Mouse (Mus musculus) forebrain, embryonic 16.5 days (tissue): ENCODE results near the gene Ccnl2. TPM values are rescaled to one million over a fixed set of nuclear protein-coding genes. Genes with fewer than 3 reads are reported as not detected.

Experiments
- ATAC-seq: fragments of 200-750 bp; cut with Nextera tagmentation; 2 replicates; pipeline ENCODE4 v1.8.0; 2017; ENCODE audit warnings: mild to moderate bottlenecking, moderate library complexity
- H3K27ac ChIP-seq: fragments of 300-500 bp; sonication (generic); 2 replicates; pipeline ENCODE4 v1.5.1; 2014; ENCODE audit warnings: low read length, control low read depth
- H3K27me3 ChIP-seq: fragments of 300-500 bp; sonication (generic); replicated peaks from 2 replicates; pipeline ENCODE4 v1.6.1; 2014; ENCODE audit warnings: low read length; ENCODE audit not compliant: control insufficient read depth, insufficient read depth
- H3K36me3 ChIP-seq: fragments of 300-500 bp; sonication (generic); 2 replicates; pipeline ENCODE4 v1.6.1; 2014; ENCODE audit not compliant: control insufficient read depth, insufficient read depth
- H3K4me1 ChIP-seq: fragments of 300-500 bp; sonication (generic); replicated peaks from 2 replicates; pipeline ENCODE4 v1.6.1; 2014; ENCODE audit warnings: low read length; ENCODE audit not compliant: control insufficient read depth, insufficient read depth
- H3K4me2 ChIP-seq: fragments of 300-500 bp; sonication (generic); 2 replicates; pipeline ENCODE4 v1.6.1; 2014; ENCODE audit warnings: mild to moderate bottlenecking, low read length, control low read depth
- H3K4me3 ChIP-seq: fragments of 300-500 bp; sonication (generic); replicated peaks from 2 replicates; pipeline ENCODE4 v1.5.1; 2014; ENCODE audit warnings: mild to moderate bottlenecking, low read length, control low read depth
- H3K9ac ChIP-seq: fragments of 300-500 bp; sonication (generic); replicated peaks from 2 replicates; pipeline ENCODE4 v1.6.1; 2014; ENCODE audit warnings: low read depth, low read length, control low read depth
- H3K9me3 ChIP-seq: fragments of 300-500 bp; sonication (generic); 2 replicates; pipeline ENCODE4 v1.6.1; 2016; ENCODE audit warnings: low read length; ENCODE audit not compliant: control insufficient read depth
- WGBS: fragments of 180-500 bp; shearing (Covaris S2); extraction: QIAGEN DNeasy Blood & Tissue Kit; methylation state at CpG from one replicate; pipeline ENCODE4 v1.1.7; 2014; 5-methylcytosine and 5-hydroxymethylcytosine counted together
- polyA plus RNA-seq: library from polyadenylated mRNA; unstranded; fragments of >200 nt; fragmentation: Nextera tagmentation; extraction: Ambion mirVana; gene quantifications from 2 replicates; pipeline ENCODE4 v1.2.1, GENCODE M21; 2015

Ccnl2 gene
- polyA plus RNA-seq, 1 experiment from 2014 or later: 188 TPM

DNA sequence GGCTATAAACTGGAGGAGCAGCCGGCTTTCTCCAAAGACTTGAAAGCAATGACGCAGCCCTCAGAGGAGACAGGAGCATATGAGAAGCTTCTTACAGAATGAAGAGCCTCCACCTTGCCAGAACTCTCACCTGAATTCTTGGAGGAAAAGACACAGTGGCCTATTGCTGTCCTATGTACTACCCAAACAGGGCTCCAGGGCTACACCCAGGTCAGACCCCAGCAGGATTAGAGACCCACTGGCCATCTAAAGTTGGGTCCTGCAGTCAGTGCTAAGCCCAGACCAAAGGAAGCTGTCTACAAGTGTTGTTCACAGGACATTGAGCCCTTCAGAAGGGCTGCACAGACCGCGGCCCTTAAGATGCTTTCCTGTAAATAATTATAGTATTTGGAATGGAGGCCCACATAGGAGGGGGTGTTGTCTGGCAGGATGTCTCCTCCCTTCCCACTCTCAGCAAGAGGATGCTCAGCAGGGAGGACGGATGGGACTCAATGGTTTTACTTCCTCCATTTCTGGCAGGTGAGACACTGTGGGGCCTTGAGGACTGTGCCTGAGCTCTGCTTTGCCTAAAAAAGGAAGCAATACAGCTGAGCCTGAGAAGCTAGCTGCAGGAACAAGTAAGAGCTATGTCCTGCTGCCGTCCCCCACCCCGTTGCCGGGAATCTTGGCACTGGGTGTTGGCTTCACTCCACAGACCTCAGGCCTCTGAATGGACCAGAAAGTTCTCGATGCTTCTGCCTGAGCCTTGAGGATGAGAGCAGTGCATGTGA, 37.1 kb upstream of the Ccnl2 start:
- Histone ChIP-seq H3K4me2 (peak overlapping the region; percentile 59), H3K36me3 (no peaks in the 10 kb centered on the region), H3K27ac (peak overlapping the region; percentile 29; the same call in 1 of the 2 replicates), H3K4me3 (peak overlapping the region; percentile 41), H3K9ac (peak overlapping the region; percentile 51), H3K4me1 (peaks cover 23% of the 10 kb centered on the region), H3K27me3 (peaks cover 8% of the 10 kb centered on the region), H3K9me3 (no peaks in the 10 kb centered on the region)
- ATAC-seq: no peak
- WGBS: 48% methylated on average over 9 of the region's 9 CpGs

DNA sequence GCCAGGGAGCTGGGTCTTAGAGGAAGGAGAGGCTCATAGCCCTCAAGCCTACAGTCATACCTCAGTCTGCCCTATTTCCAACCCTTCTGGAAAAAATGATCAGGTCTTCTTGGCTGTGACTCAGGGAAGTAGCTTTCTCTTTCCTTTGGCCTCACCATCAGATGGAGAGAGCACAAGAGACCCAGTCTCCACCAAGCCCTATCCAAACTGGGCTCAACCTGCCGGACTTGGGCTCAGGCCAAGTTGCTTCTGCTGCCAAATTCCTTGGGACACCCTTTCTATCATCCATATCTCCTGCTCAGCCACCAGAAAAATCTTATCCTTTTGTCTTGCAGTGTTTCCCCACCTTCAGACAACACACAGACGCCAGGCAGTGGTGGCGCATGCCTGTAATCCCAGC, 36.4 kb upstream of the Ccnl2 start:
- peaks cover 8% of the 10 kb centered on the region for H3K27me3 ChIP-seq
- peak overlapping the region; percentile 33 for H3K27ac ChIP-seq
- no peak overlapping the region for H3K4me3 ChIP-seq
- no peak for ATAC-seq
- no peaks in the 10 kb centered on the region for H3K9me3 ChIP-seq
- whole genome bisulfite sequencing: 73% methylated on average over 3 of the region's 3 CpGs
- no peak overlapping the region for H3K4me2 ChIP-seq
- H3K4me1 ChIP-seq: peaks cover 19% of the 10 kb centered on the region
- H3K36me3 ChIP-seq: no peaks in the 10 kb centered on the region
- H3K9ac ChIP-seq: no peak overlapping the region

DNA sequence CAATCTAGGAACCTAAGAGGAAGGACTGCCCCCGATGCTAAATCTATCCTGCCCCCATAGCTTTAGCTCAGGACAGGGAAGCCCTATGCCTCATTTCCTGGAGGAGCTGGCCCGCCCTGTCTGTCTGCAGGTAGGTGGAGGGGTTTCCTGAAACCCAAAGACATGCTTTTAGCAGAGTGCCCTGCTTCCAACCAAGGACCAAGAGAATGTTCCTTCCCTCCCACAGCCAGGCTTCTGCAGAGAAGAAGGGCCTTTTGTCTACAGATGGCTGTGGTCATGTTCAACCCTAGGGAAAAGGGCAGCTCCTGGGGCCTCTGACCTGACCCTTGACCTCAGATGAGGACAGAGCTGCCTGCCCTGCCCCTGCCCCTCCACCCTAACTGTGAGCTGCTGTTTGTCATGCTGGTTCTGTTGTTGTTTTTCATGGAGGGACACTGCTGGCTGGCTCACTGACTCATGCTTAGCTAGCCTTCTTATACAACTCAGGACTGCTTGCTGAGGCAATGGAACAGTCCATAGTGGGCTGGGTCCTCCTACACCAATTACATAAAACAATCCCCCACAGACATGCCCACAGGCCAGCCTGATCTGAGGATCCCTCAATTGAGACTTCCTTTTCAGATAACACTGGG, 35.5 kb upstream of the Ccnl2 start:
- no peak overlapping the region for H3K4me3 ChIP-seq
- no peak overlapping the region for H3K9ac ChIP-seq
- WGBS: 63% methylated on average over 2 of the region's 2 CpGs
- no peak overlapping the region for H3K4me2 ChIP-seq
- no peak overlapping the region for H3K27ac ChIP-seq
- H3K9me3 ChIP-seq: no peaks in the 10 kb centered on the region
- no peaks in the 10 kb centered on the region for H3K36me3 ChIP-seq
- no peak for ATAC-seq
- peaks cover 8% of the 10 kb centered on the region for H3K27me3 ChIP-seq
- H3K4me1 ChIP-seq: peaks cover 19% of the 10 kb centered on the region

DNA sequence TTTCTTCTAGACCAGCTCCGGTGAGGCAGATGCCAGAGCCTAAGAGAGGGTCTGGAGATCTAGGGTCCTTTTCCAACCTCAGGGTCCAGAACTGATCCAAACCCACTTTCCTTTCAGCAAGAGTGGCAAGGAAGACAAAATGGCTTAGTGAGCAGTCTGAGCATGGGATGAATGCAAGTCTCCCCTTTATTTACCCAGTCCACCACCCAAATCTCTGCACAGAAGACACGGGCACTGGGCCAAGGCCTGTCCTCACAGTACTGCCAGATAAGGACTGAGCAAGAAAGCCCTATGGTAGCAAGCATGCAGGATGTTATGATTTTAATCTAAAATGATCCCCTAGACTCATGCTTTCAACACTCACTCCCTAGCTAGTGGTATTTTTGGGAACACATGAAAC, 34.5 kb upstream of the Ccnl2 start:
- no peaks in the 10 kb centered on the region for H3K9me3 ChIP-seq
- no peak overlapping the region for H3K4me3 ChIP-seq
- H3K36me3 ChIP-seq: no peaks in the 10 kb centered on the region
- no peak overlapping the region for H3K4me2 ChIP-seq
- ATAC-seq: no peak
- 80% methylated on average over 2 of the region's 2 CpGs for WGBS
- H3K4me1 ChIP-seq: peaks cover 19% of the 10 kb centered on the region
- no peak overlapping the region for H3K9ac ChIP-seq
- no peak overlapping the region for H3K27ac ChIP-seq
- H3K27me3 ChIP-seq: peaks cover 5% of the 10 kb centered on the region

- Histone ChIP-seq H3K36me3 (no peaks in the 10 kb centered on the region), H3K4me1 (peaks cover 21% of the 10 kb centered on the region), H3K27ac (no peak overlapping the region), H3K9ac (no peak overlapping the region), H3K4me2 (no peak overlapping the region), H3K9me3 (no peaks in the 10 kb centered on the region), H3K27me3 (peaks cover 2% of the 10 kb centered on the region; the same call in 1 of the 2 replicates), H3K4me3 (no peak overlapping the region)
- ATAC-seq: no peak
- WGBS: 79% methylated on average over 4 of the region's 4 CpGs
Measured at GRCm38 (mm10) chr4:155779498-155779897, 32.8 kb upstream of the Ccnl2 start.

- H3K4me3 ChIP-seq: no peak overlapping the region
- no peak overlapping the region for H3K9ac ChIP-seq
- H3K4me2 ChIP-seq: no peak overlapping the region
- H3K27me3 ChIP-seq: no peaks in the 10 kb centered on the region
- WGBS: 44% methylated on average over 6 of the region's 6 CpGs
- no peaks in the 10 kb centered on the region for H3K36me3 ChIP-seq
- no peaks in the 10 kb centered on the region for H3K9me3 ChIP-seq
- H3K27ac ChIP-seq: no peak overlapping the region
- no peak for ATAC-seq
- peaks cover 15% of the 10 kb centered on the region for H3K4me1 ChIP-seq
Measured at GRCm38 (mm10) chr4:155780895-155781294, 31.4 kb upstream of the Ccnl2 start.

GRCm38 (mm10) chr4:155783486-155784080, 28.7 kb upstream of the Ccnl2 start:
- peak overlapping the region; percentile 87 for H3K27ac ChIP-seq
- no peaks in the 10 kb centered on the region for H3K36me3 ChIP-seq
- no peaks in the 10 kb centered on the region for H3K27me3 ChIP-seq
- H3K4me1 ChIP-seq: peaks cover 14% of the 10 kb centered on the region
- peak overlapping the region; percentile 60 for H3K4me3 ChIP-seq
- H3K9me3 ChIP-seq: no peaks in the 10 kb centered on the region
- peak overlapping the region; percentile 75 for H3K4me2 ChIP-seq
- ATAC-seq: 0 out of 2 replicates have a peak, but pooled peaks have one; percentile 14
- 40% methylated on average over 16 of the region's 16 CpGs for WGBS
- peak overlapping the region; percentile 89 for H3K9ac ChIP-seq

GRCm38 (mm10) chr4:155784081-155784701, 28.1 kb upstream of the Ccnl2 start:
- Histone ChIP-seq H3K9me3 (no peaks in the 10 kb centered on the region), H3K4me2 (peak overlapping the region; percentile 75), H3K27ac (peak overlapping the region; percentile 87), H3K4me3 (peak overlapping the region; percentile 60), H3K9ac (peak overlapping the region; percentile 89), H3K36me3 (no peaks in the 10 kb centered on the region), H3K4me1 (peaks cover 14% of the 10 kb centered on the region), H3K27me3 (no peaks in the 10 kb centered on the region)
- ATAC-seq: peak; percentile 90
- under 1% methylated on average over 52 of the region's 52 CpGs for WGBS

- WGBS: 83% methylated on average over 10 of the region's 10 CpGs
- Histone ChIP-seq H3K9ac (no peak overlapping the region), H3K4me1 (peaks cover 14% of the 10 kb centered on the region), H3K4me3 (no peak overlapping the region), H3K9me3 (no peaks in the 10 kb centered on the region), H3K36me3 (no peaks in the 10 kb centered on the region), H3K27ac (no peak overlapping the region), H3K4me2 (no peak overlapping the region), H3K27me3 (0 out of 2 replicates have a peak, but pooled peaks cover 1% of the 10 kb centered on the region)
- no peak for ATAC-seq
Measured at GRCm38 (mm10) chr4:155785246-155785645, 27.0 kb upstream of the Ccnl2 start.
